Mouse (Mus musculus) heart, postnatal 10 days (tissue): ENCODE data around the gene Stk38l. TPM values are rescaled to one million over a fixed set of nuclear protein-coding genes. Genes with fewer than 3 reads are reported as not detected.

Experiments
- total RNA-seq, 2 experiments: library from RNA; stranded (reverse); gene quantifications; 2 replicates each; pipeline ENCODE4 v1.2.3; 2021

Gene Stk38l
- total RNA-seq, 2 experiments from 2014 or later = 18.7 to 19.1 TPM

Other genes starting within 250 kb of the Stk38l start
- gene Itpr2, start 222.8 kb upstream of the Stk38l start, total RNA-seq = 10 to 100 TPM; 31.5 to 41.9 TPM
- 10 to 100 TPM; 61.6 to 65.4 TPM for gene Fgfr1op2, start 147.8 kb upstream of the Stk38l start, total RNA-seq
- 10 to 100 TPM; 22.7 to 27.6 TPM for gene Ints13, start 147.2 kb upstream of the Stk38l start, total RNA-seq
- gene Med21, start 82.4 kb upstream of the Stk38l start, total RNA-seq = 10 to 100 TPM; 53.8 to 59.7 TPM
- gene Tm7sf3, start 82.2 kb upstream of the Stk38l start, total RNA-seq = 10 to 100 TPM; 23.4 to 27.1 TPM
- 1 to 10 TPM; 1.4 to 1.5 TPM for gene Arntl2, start 71.1 kb downstream of the Stk38l start, total RNA-seq
- gene Smco2, start 125.1 kb downstream of the Stk38l start, total RNA-seq = under 1 TPM; 0.40 to 0.62 TPM
- 100 to 1,000 TPM in 1 of 2 experiments, 10 to 100 TPM in 1; 78.5 to 106 TPM for gene Ppfibp1, start 163.5 kb downstream of the Stk38l start, total RNA-seq
- gene 1700034J05Rik, start 229.4 kb downstream of the Stk38l start, total RNA-seq = not detected